Mouse (Mus musculus) stomach, postnatal 0 days (tissue): ENCODE measurements at regions not wholly inside any gene's neighbourhood (a gene's known extent, or its start where the extent isn't known, plus 50 kb on each side); places are given as distances from the start of the nearest gene placed in this dataset.

Experiments
- CTCF ChIP-seq: IDR thresholded peaks from 2 replicates; pipeline ENCODE4 v1.5.1; 2016; ENCODE audit warnings: antibody characterized with exemption, low read depth, mild to moderate bottlenecking, moderate library complexity
- EP300 ChIP-seq: optimal IDR thresholded peaks from 2 replicates; pipeline ENCODE3; 2016; ENCODE audit warnings: antibody characterized with exemption

DNA sequence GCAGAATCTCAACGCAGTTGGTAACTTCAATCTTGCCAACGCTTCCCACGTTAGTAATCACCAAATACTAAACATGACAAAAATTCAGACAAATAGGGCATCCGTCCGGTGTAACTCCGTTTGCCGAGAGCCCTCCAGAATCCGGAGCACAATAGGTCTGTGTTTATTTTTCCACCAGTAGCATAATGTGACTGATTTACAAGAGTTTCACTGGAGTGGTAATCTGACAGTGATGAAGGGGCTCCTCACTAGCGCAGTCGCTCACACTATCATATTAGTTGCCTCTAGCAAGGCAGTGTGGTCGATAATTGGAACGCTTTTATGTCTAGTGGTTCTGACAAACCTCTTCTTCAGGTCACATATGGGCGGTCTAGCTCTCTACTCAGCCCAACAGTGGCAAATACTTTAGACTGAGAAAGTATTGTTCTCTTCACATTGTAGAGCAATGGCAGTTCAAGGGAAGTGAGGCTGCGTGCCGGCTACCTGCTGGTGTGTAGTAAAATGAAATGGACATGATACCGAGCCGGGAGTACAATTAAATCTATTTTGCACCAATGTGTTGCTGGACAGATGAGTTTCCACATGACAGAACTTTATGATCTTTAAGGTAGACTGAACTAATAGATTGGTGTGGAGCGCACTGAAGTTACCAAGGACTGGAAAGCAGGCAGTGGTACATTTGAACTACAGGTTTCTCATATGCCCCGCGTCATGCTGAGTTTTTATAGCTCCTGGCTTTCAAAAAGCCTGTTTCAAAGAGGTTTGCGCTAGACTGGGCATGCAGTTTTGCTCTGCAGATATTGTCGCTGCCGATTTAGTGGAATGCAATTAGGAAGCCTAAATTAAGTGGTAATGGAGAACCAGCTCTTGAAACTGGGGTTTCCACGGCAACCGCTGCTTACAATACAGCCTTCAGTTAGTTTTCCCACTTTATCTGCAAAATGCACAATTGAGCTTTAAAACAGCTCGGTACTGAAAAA, 155.7 kb upstream of the Pou3f3 start:
- TF ChIP-seq CTCF (no peak), EP300 (no peak)
